Mouse (Mus musculus) heart, postnatal 14 days (tissue): ENCODE results near the gene Asf1b. TPM values are rescaled to one million over a fixed set of nuclear protein-coding genes. Genes with fewer than 3 reads are reported as not detected.

ENCODE experiments used
- DNase-seq, 2 experiments: peaks; one replicate each; pipeline ENCODE4 v3.0.0; 2021 to 2022
- intact Hi-C: fragments of 180-260 bp; cut with DNase I; formaldehyde crosslinking; loops from one replicate; pipeline ENCODE4 v1.15.1; 2025
- long read RNA-seq, 2 experiments: library from polyadenylated mRNA; stranded (forward); transcript quantifications; one replicate each; pipeline ENCODE4 v2.0.0; 2021
- total RNA-seq, 2 experiments: library from RNA; stranded (reverse); gene quantifications; 2 replicates each; pipeline ENCODE4 v1.2.3; 2021

The Asf1b gene
- 1 to 10 TPM; 2.8 to 4.4 TPM for total RNA-seq
- long read RNA-seq, experiment 1, transcript Asf1b-201 (4 exons, 1,788 nt), result major isoform, 9 of 12 reads
- long read RNA-seq, experiment 1, partial matches to known transcripts, result 0 of 12 reads
- long read RNA-seq, experiment 1, other reads (novel, unspliced or antisense), result 3 of 12 reads
- long read RNA-seq, experiment 2, transcript Asf1b-201 (4 exons, 1,788 nt), result major isoform, 6 of 8 reads
- long read RNA-seq, experiment 2, partial matches to known transcripts, result 0 of 8 reads
- long read RNA-seq, experiment 2, other reads (novel, unspliced or antisense), result 2 of 8 reads

- intact Hi-C loops, result loop anchor here (2.0 to 5.0 kb wide), 3 partner anchors 58 to 293 kb away; no protein-coding TSS in a partner anchor
- peak; percentile 94 to 96 for DNase-seq
Measured at GRCm38 (mm10) chr8:83955106-83955957, at the start of gene Asf1b, which contains the start of gene Gm10644. Gene Asf1b, plus strand, starts transcription at chr8:83955507. Gene Gm10644, minus strand, starts transcription at chr8:83955205.

GRCm38 (mm10) chr8:83908583-83908982 lies 46.7 kb upstream of the Asf1b start:
- intact Hi-C loops, result no loop called here
- no peak for DNase-seq

GRCm38 (mm10) chr8:83909311-83909710 lies 46.0 kb upstream of the Asf1b start:
- no peak for DNase-seq
- intact Hi-C loops, result no loop called here

- intact Hi-C loops, result no loop called here
- DNase-seq, result no peak
Measured at GRCm38 (mm10) chr8:83911809-83912731, 43.2 kb upstream of the Asf1b start.

- DNase-seq, result no peak
Measured at GRCm38 (mm10) chr8:83914232-83914631, 41.1 kb upstream of the Asf1b start.

GRCm38 (mm10) chr8:83914860-83915259 lies 40.4 kb upstream of the Asf1b start:
- peak in 1 of 2 experiments; percentile 43 for DNase-seq
- intact Hi-C loops, result no loop called here

More at GRCm38 (mm10) chr8:83914232-83914631, 41.1 kb upstream of the Asf1b start:
- intact Hi-C loops, result no loop called here

- intact Hi-C loops, result no loop called here
Measured at GRCm38 (mm10) chr8:83916015-83916414, 39.3 kb upstream of the Asf1b start.

GRCm38 (mm10) chr8:83917566-83917965 lies 37.7 kb upstream of the Asf1b start:
- intact Hi-C loops, result no loop called here
- DNase-seq, result no peak

More at GRCm38 (mm10) chr8:83916015-83916414, 39.3 kb upstream of the Asf1b start:
- DNase-seq, result no peak

- intact Hi-C loops, result loop anchor here (1.0 to 2.0 kb wide), 2 partner anchors 21 to 138 kb away; partner anchors contain the start of gene Adgrl1
Measured at GRCm38 (mm10) chr8:83921558-83921957, 33.7 kb upstream of the Asf1b start.

GRCm38 (mm10) chr8:83922727-83923126 lies 32.6 kb upstream of the Asf1b start:
- DNase-seq, result no peak
- intact Hi-C loops, result no loop called here

More at GRCm38 (mm10) chr8:83921558-83921957, 33.7 kb upstream of the Asf1b start:
- peak; percentile 76 to 86 for DNase-seq

- DNase-seq, result no peak
- intact Hi-C loops, result no loop called here
Measured at GRCm38 (mm10) chr8:83924585-83924984, 30.7 kb upstream of the Asf1b start.

GRCm38 (mm10) chr8:83926266-83926665 lies 29.0 kb upstream of the Asf1b start:
- DNase-seq, result no peak
- intact Hi-C loops, result no loop called here

GRCm38 (mm10) chr8:83934222-83934621 lies 21.1 kb upstream of the Asf1b start:
- intact Hi-C loops, result no loop called here
- DNase-seq, result no peak

GRCm38 (mm10) chr8:83934994-83935393 lies 20.3 kb upstream of the Asf1b start:
- DNase-seq, result no peak
- intact Hi-C loops, result no loop called here

GRCm38 (mm10) chr8:83935435-83935834 lies 19.9 kb upstream of the Asf1b start:
- intact Hi-C loops, result no loop called here
- no peak for DNase-seq

GRCm38 (mm10) chr8:83937645-83938044 lies 17.7 kb upstream of the Asf1b start:
- intact Hi-C loops, result no loop called here
- no peak for DNase-seq

- no peak for DNase-seq
- intact Hi-C loops, result no loop called here
Measured at GRCm38 (mm10) chr8:83938330-83938729, 17.0 kb upstream of the Asf1b start.

- DNase-seq, result no peak
- intact Hi-C loops, result no loop called here
Measured at GRCm38 (mm10) chr8:83941066-83941677, 14.1 kb upstream of the Asf1b start.

GRCm38 (mm10) chr8:83942446-83942845 lies 12.9 kb upstream of the Asf1b start:
- intact Hi-C loops, result no loop called here

GRCm38 (mm10) chr8:83945540-83945939 lies 9.8 kb upstream of the Asf1b start:
- intact Hi-C loops, result no loop called here
- DNase-seq, result no peak

More at GRCm38 (mm10) chr8:83942446-83942845, 12.9 kb upstream of the Asf1b start:
- DNase-seq, result no peak
